Mouse (Mus musculus) cerebellum, adult 11 months (tissue): ENCODE data around the gene 4930524J08Rik.

Source experiments
- DNase-seq: peaks from one replicate; pipeline ENCODE4 v3.0.0; 2022

The 4930524J08Rik gene

GRCm38 (mm10) chr5:100005896-100006295 is 27.0 kb downstream of the 4930524J08Rik start:
- no peak for DNase-seq

GRCm38 (mm10) chr5:100006324-100007039 is 27.6 kb downstream of the 4930524J08Rik start:
- DNase-seq = no peak

GRCm38 (mm10) chr5:100007040-100007375 is 28.1 kb downstream of the 4930524J08Rik start:
- no peak for DNase-seq

- DNase-seq = no peak
Measured at GRCm38 (mm10) chr5:100008485-100008884, 29.6 kb downstream of the 4930524J08Rik start.

GRCm38 (mm10) chr5:100012599-100012998 is 33.7 kb downstream of the 4930524J08Rik start:
- DNase-seq = no peak

- no peak for DNase-seq
Measured at GRCm38 (mm10) chr5:100020089-100020488, 41.2 kb downstream of the 4930524J08Rik start.

GRCm38 (mm10) chr5:100024403-100024802 is 45.5 kb downstream of the 4930524J08Rik start:
- peak; percentile 37 for DNase-seq

GRCm38 (mm10) chr5:100024868-100025267 is 46.0 kb downstream of the 4930524J08Rik start:
- no peak for DNase-seq
